Mouse (Mus musculus): ENCODE results near the gene Mmp11.

The Mmp11 gene

DNA sequence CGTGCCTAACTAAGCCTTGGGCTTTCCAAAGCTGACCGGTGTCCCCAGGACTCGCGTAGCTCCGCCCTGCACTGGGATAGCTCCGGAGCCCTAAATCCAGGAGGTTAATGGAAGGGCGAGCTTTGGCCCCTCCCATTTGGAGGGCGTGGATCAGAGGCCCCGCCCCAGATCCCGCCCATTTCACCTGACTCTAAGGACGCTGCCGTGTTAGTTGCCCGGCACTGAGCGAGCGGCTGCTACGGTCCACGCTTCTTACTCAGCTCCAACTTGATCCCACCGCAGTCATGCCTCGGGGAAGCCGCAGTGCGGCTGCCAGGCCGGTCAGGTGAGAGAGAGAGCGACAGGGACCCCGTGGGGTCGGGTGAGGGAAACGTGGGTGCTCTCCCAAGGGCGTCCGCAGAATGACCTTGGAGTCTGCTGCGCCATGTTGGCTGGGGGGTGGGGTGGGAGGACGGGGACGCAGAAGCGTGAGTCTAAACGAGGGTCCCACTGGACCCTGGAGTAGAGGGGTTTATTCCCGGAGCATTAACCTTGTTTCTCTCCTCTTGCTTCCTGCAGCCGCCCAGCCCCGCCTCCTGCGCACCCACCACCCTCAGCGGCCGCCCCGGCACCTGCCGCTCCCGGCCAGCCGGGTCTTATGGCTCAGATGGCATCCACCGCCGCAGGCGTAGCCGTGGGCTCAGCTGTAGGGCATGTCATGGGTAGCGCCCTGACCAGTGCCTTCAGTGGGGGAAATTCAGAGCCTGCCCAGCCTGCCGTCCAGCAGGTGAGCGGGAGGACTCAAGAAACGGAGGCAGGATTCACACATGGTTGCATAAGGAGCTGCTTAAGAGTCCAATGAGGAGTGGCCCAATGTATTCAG lies at the start of gene Mmp11:
Mmp11 (minus strand) TSS at position 817 of the 862 bp plus-strand sequence.
- peak; percentile 89 for DNase-seq (ENCODE audit: low read depth, low spot score)

DNA sequence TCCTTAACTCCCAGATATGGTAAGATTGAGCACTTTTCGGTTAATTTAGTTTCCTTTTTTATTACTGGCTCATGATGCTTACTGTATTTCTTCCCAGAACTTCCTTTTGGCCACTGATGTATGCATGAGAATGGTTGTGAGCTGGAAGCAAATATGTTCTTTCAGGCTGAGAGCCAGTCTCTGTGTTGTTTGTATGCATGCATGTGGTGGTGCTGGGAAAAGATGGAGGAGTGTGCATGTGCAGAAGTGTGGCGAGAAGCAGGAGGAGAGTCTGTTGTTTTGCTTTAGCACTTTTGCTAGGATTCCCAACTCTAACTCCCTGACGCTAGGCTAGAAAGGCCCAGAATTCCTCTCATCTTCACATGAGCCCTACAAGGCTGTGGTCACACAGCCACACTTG lies 43.1 kb upstream of the Mmp11 start:
- DNase-seq (ENCODE audit: low read depth, low spot score): no peak

DNA sequence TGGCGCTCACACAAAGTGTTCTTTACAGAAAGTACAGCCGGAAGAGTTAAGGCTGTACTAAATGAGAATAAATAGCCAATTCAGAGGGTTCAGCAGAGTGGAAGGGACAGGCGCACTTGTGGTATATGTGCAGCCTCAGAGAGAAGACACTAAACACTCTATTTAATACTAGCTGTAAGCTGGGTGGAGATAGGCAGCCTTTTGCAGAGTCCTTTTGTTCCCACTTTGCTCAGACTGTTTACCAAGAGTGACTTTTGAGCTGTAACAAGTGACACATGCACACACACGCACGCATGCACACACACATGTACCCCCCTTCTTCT lies 42.5 kb upstream of the Mmp11 start:
- DNase-seq (ENCODE audit: low read depth, low spot score): no peak

DNA sequence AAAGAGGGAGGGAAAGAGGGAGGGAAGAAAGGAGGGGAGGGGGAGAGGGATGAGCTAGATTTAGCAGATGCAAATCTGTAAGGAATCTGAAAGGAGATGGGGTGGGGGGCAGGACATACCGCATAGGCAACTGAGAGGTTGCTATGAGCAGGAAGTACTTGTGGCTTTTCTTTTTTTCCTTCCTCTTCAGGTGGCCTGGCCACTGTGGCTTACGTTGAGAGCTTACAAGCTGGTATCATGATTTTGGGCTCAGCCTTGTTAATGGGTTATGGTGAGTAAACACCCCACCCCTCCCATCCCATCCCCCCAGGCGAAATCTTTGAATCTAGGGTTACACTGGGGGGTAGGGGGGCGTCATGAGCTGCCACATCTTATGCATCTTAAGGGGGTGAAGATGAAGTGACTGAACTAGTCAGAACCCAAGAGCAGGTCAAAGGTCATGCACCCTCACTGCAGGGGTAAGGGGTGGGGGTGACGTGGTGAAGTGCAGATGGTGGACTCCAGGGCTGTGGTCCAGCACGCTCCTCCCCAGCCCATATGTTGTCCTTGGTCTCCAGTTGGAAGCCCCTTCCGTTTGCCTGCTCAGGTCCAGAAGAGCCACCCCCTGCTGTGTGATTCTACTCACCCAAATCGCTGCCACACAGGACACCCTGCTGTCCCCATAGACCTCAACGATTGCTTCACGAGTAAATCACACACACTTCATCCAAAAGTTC lies 42.0 kb upstream of the Mmp11 start:
- peak; percentile 41 for DNase-seq (ENCODE audit: low read depth, low spot score)

DNA sequence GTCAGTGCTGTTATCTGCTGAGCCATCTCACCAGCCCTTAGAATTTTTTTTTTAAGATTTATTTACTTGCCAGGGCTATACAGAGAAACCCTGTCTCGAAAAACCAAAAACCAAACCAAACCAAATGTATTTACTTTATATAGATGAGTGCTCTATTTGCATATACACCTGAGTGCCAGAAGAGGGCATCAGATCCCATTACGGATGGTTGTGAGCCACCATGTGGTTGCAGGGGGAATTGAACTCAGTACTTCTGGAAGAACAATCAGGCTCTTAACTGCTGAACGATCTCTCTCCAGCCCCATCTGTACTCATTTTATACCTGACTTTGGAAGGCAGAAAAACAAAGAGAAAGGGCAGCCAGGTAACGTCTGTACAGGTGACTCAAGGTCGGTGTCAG lies 38.9 kb upstream of the Mmp11 start:
- peak; percentile 79 for DNase-seq (ENCODE audit: low read depth, low spot score)

DNA sequence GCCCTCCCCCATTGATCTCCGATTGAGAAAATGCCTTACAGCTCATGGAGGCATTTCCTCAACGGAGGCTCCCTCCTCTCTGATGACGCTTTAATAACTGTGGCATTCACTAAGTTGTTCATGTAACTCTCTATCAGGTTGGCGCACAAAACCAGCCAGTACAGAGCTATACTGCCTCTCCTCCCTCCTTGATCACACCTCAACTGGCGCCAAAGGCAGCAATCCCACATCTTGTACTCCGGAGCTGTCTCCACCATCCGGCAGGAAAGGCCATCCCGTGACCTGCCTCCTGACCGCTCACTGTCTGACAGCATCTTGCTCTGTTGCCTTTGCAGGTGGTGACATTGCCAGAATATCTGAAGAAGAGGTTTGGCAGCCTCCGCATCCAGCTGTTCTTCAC lies 37.5 kb upstream of the Mmp11 start:
- no peak for DNase-seq (ENCODE audit: low read depth, low spot score)

DNA sequence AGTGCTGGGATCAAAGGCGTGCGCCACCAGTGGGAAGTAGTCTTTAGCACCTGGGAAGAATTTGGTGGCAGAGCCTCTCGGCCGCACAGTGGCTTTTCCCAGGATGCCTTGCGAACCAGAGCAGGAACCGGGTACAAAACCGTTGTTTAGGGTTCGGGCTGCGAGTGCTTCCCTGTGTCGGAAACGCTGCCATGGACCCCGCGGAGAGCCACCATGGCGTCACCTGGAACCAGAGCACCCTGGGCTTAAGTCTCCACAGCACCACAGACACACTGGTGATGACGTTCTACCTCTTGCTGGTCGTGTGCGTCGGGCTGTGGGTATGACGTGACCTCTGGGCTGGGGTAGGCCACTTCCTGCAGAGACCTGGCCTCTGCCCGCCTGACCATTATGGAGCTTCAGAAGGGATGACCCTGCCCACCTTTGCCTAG lies 18.1 kb upstream of the Mmp11 start, which contains the start of gene Gm5134:
Gm5134 (plus strand) TSS at position 134 of the 431 bp plus-strand sequence.
- DNase-seq (ENCODE audit: low read depth, low spot score): peak; percentile 58

DNA sequence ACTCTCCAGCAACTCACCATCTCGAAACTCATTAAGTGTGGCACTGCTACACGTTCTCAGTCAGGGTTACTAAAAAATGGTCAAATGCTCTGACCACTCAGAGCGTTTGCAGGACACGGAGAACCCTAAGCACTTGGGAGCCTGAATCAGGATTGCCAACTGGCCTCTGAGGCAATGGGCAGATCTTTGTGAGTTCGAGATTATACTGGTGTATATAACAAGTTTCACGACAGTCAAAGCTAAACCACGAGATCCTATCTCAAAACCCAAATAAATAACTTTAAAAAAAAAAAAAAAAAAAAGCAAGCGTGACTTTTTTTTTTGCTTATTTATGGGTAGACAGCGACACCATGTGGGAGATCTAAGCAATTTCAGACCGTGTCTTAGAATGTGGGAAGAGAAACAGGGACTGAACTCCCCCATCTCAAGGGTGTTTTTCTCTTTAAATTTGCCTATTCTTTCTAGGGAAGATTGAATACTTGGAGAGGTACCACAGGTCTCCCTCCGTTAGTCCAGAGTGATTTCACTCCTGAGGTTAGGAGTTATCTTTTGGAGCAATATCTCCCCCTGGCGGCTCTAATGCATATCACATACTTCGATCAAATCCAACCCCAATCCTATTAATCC lies 15.2 kb upstream of the Mmp11 start:
- peak; percentile 84 for DNase-seq (ENCODE audit: low read depth, low spot score)

DNA sequence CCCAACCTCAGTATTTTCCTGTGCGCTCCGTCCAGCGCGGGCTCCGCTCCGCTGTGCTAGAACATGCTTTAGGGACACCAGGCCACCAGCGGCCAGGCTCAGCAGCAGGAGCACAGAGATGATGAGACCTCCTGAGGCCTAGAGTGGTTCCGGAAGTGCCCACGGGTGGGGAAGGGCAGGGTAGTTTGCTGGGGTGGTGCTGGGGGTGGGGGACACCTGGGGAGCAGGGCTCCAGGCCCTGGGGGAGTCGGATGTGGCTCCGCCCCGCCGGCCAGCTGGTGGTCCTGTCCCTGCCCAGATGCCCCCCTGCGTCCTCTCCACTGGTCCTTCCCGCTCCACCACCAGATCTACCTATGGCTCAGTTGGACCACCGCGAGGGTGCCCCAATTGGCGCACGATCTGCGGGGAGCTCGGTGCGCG lies 14.5 kb upstream of the Mmp11 start:
- DNase-seq (ENCODE audit: low read depth, low spot score): peak; percentile 51

DNA sequence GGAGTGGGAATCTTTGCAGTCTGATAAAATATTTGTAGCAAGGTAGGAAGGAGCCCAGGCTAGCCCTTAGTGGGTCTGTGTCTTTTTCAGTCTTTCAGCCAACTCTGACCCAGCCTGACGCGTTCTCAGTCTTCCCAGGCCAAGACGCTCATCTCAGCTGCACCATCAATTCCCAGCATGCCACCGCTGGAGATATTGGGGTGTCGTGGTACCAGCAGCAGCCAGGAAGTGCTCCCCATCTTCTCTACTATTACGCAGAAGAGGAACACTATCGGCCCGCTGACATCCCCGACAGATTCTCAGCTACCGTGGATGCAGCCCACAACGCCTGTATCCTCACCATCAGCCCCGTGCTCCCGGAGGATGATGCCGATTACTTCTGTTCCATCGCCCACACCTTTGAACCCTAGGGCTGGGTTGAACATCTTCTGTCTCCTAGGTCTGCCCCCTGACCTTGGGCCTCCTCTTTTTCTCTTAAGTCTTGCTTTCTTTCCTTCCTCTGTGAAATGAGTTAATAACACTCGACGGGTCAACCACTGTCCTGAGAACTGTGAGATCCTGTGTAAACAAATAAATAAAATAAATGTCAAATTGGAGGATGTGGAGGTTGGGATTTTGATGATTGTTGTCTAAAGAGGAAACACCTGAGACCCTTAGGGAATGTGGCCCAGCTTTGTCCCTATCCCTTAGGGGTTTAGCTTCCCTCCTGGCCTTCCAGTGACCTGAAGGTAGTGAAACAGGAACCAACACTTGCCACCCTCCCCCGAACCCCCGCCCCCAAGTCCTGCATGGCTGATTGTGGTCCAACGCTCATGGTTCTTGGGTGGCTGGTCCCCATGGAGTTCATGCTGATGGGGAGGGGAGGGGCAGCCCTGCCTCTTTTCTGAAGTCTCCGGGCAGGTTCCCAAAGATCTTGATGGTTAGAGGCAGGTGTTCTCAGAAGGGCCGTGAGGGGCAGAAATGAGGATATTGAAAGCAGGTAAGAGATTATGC lies 13.1 kb upstream of the Mmp11 start:
- no peak for DNase-seq (ENCODE audit: low read depth, low spot score)

DNA sequence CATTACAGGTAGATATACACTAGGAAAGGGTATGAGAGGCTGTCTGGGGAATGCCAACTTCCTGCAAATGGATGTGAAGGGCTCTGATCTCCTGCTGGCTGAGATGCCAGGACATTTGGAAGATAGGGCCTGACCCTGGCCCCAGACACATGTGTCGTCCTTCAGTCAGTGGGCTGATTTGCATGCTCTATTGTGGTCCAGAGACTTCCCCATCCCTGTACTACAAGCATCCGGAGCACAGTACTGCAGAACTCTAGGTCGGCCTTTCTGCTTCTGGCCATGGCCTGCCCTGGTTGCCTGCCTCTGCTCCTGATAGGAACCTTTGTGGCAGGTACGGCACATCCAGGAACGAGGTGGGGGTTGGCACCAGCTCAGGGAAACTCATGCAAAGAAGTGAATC lies 11.8 kb upstream of the Mmp11 start:
- no peak for DNase-seq (ENCODE audit: low read depth, low spot score)

DNA sequence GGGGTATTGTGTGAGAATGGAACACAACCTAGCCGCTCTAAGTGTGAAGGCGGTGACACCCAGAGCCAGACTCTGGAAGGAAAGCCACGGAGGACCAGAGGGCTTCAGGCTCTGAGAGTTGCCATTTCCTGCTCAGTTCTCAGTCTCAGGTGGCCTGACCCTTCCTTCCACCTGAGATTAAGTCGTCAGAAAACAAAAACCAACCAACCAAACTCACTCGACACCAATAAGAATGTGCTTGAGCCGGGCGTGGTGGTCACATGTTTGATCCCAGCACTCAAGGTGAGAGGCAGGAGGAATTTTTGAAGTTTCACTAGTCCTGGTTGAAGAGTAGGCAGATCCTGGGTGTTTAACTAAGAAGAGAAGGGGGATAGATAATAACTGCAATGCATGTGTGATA lies 9.6 kb upstream of the Mmp11 start:
- DNase-seq (ENCODE audit: low read depth, low spot score): no peak

DNA sequence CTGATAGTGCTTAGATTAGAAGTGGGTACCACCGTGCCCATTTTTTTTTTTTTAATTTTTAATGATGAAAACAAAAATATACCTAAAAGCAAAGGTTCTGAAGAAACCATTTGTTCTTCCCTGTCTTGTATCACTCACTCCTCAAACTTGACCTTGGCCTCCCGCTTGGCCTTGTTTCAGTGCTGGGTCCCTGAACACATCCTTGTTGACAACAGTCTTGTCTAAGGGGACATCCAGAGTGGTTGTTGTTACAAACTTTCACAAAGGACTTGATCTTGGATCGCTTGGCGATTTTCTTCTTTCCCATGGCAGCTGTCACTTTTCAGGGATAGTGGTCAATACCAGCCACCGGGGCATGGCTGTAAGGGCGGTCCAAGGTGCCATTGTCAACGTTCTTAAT lies 8.9 kb upstream of the Mmp11 start:
- no peak for DNase-seq (ENCODE audit: low read depth, low spot score)

DNA sequence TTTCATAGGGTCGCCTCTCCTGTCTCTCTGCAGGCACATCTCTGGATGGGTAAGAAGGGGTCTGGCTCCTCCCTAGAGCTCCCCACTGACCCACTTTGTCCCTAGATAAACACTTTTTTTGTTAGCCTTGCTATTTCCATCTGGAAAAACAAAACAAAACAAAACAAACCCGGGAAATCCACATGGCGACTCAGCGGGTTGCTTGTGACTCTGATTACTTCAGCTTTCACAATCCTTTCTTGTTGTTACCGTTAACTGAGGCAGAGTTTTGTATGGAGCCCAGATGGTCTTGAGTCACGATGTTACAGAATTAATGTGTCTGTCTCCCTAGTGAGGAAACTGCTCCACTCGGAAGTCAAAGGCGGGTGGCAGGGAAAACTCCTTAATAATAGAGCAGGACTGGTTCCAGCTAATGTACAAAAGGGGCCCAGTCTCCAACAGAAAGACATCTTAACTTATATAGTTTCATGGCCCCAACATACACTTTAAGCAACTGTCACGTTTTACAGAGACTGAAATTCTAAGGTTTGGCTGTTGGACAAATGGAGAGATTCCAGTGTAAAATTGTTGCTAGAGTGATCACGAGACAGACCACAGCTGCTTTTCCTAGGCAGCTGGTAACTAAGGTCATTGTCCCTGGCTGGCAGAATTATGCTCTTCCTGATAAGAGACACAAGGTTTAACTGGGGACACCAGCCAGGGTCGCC lies 7.9 kb upstream of the Mmp11 start:
- DNase-seq (ENCODE audit: low read depth, low spot score): no peak

DNA sequence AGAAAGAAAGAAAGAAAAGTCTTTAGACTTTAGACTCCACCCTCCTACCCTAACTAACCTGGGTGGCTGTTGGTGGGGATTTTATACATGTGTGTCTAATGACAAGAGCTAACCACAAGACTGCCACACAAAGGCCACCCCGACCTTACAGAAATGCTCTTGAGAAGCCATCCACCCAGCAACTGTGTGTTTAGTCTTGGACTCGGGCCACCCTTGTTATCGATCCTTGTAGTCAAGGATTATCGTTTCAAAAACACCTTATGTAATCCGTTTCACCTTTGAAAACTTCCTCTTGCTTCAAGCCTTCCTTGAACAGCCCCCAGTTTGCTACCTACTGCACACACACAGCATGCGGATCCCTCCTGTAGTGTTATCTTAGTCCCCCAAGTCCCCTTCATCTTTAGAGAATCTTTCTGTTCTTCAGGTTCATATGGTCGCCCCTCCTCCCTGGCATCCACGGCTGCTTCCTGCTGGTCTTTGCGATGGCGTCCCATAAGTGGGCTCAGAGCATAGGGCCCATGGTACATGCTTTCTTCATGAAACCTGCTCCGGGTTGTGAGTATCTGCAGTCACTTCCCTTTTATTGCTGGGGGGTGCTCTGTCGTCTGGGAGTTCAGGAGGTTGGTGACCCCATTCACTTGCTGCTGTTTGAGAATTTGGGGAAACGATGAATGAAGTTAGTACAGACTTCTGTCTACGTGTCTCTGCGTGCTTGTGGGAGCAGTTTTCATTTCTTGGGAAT lies 6.6 kb upstream of the Mmp11 start, which contains the start of gene Vpreb3:
Vpreb3 (plus strand) TSS at position 322 of the 742 bp plus-strand sequence.
- DNase-seq (ENCODE audit: low read depth, low spot score): no peak

DNA sequence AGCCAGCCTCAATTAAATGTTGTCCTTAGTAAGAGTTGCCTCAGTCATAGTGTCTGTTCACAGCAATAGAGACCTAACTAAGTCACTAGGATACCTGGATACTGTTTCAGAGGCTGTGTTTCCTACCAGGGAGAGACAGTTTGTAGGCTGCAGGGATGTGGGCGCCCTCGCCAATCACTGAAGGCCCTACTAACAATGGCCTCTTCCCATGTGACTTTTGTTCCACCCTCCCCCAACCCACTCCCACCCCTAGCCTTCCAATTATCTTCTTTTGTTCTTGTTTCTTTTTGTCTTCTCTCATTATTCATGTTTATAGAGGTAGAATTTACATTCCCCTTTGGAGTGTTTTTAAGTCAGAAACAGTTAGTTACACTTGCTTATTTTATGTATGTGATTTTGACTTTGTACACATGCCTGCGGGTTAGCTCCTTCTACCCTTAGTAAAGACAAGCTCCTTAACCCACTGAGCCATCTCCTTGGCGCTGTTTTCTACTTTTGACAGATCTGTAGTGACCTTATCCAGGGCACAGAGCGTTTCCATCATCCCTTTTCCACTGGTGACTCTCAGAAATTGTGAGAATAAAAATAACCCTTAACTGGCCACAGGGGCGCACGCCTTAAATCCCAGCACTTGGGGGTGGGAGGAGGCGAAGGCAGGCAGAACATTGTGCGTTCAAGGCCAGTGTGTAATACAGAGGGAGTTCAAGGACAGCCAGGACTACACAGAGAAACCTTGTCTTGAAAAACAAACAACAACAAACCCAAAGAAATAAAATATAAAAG lies 4.9 kb upstream of the Mmp11 start:
- no peak for DNase-seq (ENCODE audit: low read depth, low spot score)

DNA sequence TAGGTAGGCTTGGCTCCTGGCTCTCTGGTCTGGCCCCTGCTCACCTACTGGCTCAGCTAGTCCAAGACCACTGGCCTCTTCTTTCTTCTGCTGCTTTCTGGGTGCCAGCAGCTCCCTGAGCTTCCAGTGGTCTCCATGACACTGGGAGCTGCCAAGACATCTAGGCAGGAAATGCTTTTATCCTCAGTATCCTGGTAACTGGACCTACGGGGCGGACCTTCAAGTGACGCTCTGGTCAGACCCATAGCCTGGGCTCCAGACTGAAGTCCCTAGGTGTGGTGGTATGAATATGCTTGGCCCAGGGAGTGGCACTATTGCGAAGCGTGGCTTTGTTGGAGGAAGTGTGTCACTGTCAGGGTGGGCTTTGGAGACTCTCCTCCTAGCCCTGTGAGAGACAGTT lies 4.2 kb upstream of the Mmp11 start, which contains the start of gene Gm867:
Gm867 (minus strand) TSS at position 153 of the 400 bp plus-strand sequence.
- DNase-seq (ENCODE audit: low read depth, low spot score): no peak

DNA sequence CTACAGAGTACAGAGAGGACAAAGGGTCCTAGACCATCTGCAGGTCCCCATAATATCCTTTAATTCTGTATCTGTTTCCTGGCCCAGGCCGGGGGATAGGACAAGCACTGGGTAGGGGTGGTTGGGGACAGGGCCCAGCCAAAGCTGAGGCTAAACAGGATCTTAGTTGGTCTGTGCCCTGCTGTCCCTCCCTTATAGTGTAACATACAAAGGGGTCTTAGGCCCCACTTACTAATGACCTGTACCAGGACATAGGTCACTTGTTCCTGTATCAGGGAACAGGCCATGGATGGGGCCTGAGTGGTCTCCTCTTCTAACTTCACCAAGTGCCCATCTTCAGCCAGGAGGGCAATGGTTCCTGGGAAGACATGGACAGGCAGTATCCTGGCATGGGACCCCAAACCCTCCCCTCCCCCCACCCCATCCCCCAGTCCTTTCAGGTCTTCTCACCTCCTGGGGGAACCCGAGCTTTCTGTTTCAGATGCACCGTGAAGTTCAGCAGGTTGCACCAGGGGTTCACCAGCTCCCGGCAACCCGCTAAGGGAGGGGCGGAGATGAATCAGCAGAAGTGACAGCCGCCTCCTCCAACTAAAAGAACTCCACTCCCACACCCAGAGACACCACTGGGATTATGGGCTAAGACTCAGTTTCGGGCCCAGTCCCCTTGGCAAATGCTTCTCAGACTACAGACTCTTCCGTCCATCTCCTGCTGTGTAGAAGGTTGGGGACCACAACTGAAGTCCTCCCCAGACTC lies 3.4 kb upstream of the Mmp11 start:
- DNase-seq (ENCODE audit: low read depth, low spot score): peak; percentile 35

All from CD4-positive, CD25-positive, alpha-beta regulatory T cell, adult 2 months (primary cell).